ENCODE assay signal across 17 mouse cellular contexts in the genomic region with DNA sequence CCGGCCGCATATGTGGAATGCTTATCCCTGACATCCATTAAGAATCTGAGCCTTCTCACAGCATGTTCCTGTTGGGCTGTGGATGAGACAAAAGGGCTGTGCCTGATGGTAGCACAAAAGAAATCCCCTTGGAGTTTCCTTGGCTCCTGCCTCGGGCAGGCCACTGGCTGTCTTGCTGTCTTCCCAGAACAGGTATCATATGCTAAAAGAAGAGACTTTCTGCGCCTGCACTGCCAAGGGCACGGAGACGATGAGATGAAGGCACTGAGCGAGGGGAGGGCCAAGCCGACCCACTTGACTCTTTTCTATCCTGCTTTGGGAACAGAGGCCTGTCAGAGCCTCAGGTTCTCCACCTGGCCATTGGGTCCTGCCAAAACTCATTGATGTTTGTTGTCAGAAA.
DNase-seq lines count a peak whose midpoint lies in the region; ATAC-seq lines count a peak whose summit lies in the region.
"Had no signal": no experiment of that assay in that cellular context is flagged by ENCODE, and none has a peak within 500 bp of the region (broad histone marks: within the 10 kb centered on the region; RNA-seq: fewer than 3 reads in every experiment).

No protein-coding gene starts in this region.

- peaks cover 23% of the 10 kb centered on the region; the same call in 1 of the 2 replicates for H3K27me3 ChIP-seq in forebrain, embryonic 10.5 days (ENCODE audit: poor library complexity, severe bottlenecking)
- H3K27me3 ChIP-seq in forebrain, embryonic 13.5 days: no peaks in the 10 kb centered on the region
- H3K27me3 ChIP-seq in midbrain, embryonic 16.5 days (ENCODE audit: control insufficient read depth, insufficient read depth, low read depth, low read length): no peaks in the 10 kb centered on the region
- peaks cover 8% of the 10 kb centered on the region; the same call in 1 of the 2 replicates for H3K27me3 ChIP-seq in forebrain, embryonic 12.5 days
- H3K27me3 ChIP-seq: hindbrain, embryonic 12.5 days; liver, embryonic 15.5 days; neural tube, embryonic 12.5 days had no signal

- H3K27ac ChIP-seq in forebrain, embryonic 10.5 days: peak overlapping the region; percentile 51; the same call in 1 of the 2 replicates
- H3K27ac ChIP-seq in forebrain, embryonic 13.5 days: no peak overlapping the region
- H3K27ac ChIP-seq in midbrain, embryonic 16.5 days (ENCODE audit: low read length): no peak overlapping the region
- H3K27ac ChIP-seq in forebrain, embryonic 12.5 days: no peak overlapping the region
- H3K27ac ChIP-seq: liver, embryonic 15.5 days; neural tube, embryonic 12.5 days had no signal

- 74% methylated on average over 8 of the region's 8 CpGs for WGBS in forebrain, embryonic 10.5 days
- WGBS in forebrain, embryonic 13.5 days: 67% methylated on average over 8 of the region's 8 CpGs
- WGBS in midbrain, embryonic 16.5 days: 57% methylated on average over 8 of the region's 8 CpGs
- WGBS in forebrain, embryonic 12.5 days: 66% methylated on average over 8 of the region's 8 CpGs

- no peaks in the 10 kb centered on the region for H3K9me3 ChIP-seq in forebrain, embryonic 10.5 days
- no peaks in the 10 kb centered on the region for H3K9me3 ChIP-seq in forebrain, embryonic 13.5 days (replicated peaks)
- no peaks in the 10 kb centered on the region for H3K9me3 ChIP-seq in midbrain, embryonic 16.5 days (replicated peaks; ENCODE audit: control insufficient read depth, low read length, poor library complexity, severe bottlenecking)
- H3K9me3 ChIP-seq in forebrain, embryonic 12.5 days: no peaks in the 10 kb centered on the region
- H3K9me3 ChIP-seq: hindbrain, embryonic 12.5 days; limb, embryonic 10.5 days; liver, embryonic 15.5 days; neural tube, embryonic 12.5 days had no signal

- H3K9ac ChIP-seq in forebrain, embryonic 13.5 days: no peak overlapping the region
- no peak overlapping the region for H3K9ac ChIP-seq in midbrain, embryonic 16.5 days (ENCODE audit: low read depth, low read length)
- no peak overlapping the region for H3K9ac ChIP-seq in forebrain, embryonic 12.5 days
- H3K9ac ChIP-seq: hindbrain, embryonic 12.5 days; liver, embryonic 15.5 days; neural tube, embryonic 12.5 days had no signal

- DNase-seq in forebrain, embryonic 10.5 days (ENCODE audit: extremely low spot score, low spot score): no peak
- DNase-seq in ES-CJ7 (ENCODE audit: low read depth, low spot score): peak; percentile 48
- DNase-seq in cerebellum, adult 11-12 months: peak; percentile 68
- peak; percentile 41 to 45 for DNase-seq in cerebellum, postnatal 10 days
- no peak for DNase-seq in right cerebral cortex, postnatal 10 days (ENCODE audit: low spot score in 2 of 2)
- DNase-seq: kidney, adult 2 months; kidney, postnatal 10 days; liver; lung, postnatal 4 days; midbrain, embryonic 14.5 days had no signal

- H3K4me3 ChIP-seq in forebrain, embryonic 10.5 days: no peak overlapping the region
- H3K4me3 ChIP-seq in forebrain, embryonic 13.5 days: no peak overlapping the region
- no peak overlapping the region for H3K4me3 ChIP-seq in midbrain, embryonic 16.5 days (ENCODE audit: low read depth, low read length)
- H3K4me3 ChIP-seq in forebrain, embryonic 12.5 days (replicated peaks): no peak overlapping the region
- H3K4me3 ChIP-seq: hindbrain, embryonic 12.5 days; limb, embryonic 10.5 days; liver, embryonic 15.5 days; neural tube, embryonic 12.5 days had no signal

- H3K4me2 ChIP-seq in forebrain, embryonic 13.5 days: no peak overlapping the region
- H3K4me2 ChIP-seq in midbrain, embryonic 16.5 days (ENCODE audit: low read length): no peak overlapping the region
- H3K4me2 ChIP-seq in forebrain, embryonic 12.5 days: no peak overlapping the region
- H3K4me2 ChIP-seq: hindbrain, embryonic 12.5 days; liver, embryonic 15.5 days; neural tube, embryonic 12.5 days had no signal

- H3K36me3 ChIP-seq in forebrain, embryonic 10.5 days (replicated peaks): no peaks in the 10 kb centered on the region
- 0 out of 2 replicates have a peak, but pooled peaks cover 4% of the 10 kb centered on the region for H3K36me3 ChIP-seq in forebrain, embryonic 13.5 days (ENCODE audit: poor library complexity, severe bottlenecking)
- no peaks in the 10 kb centered on the region for H3K36me3 ChIP-seq in midbrain, embryonic 16.5 days (ENCODE audit: control insufficient read depth, insufficient read depth, low read length)
- H3K36me3 ChIP-seq in forebrain, embryonic 12.5 days (replicated peaks): no peaks in the 10 kb centered on the region
- H3K36me3 ChIP-seq: hindbrain, embryonic 12.5 days; limb, embryonic 10.5 days; liver, embryonic 15.5 days; neural tube, embryonic 12.5 days had no signal

- H3K4me1 ChIP-seq in forebrain, embryonic 10.5 days: peaks cover 33% of the 10 kb centered on the region
- H3K4me1 ChIP-seq in forebrain, embryonic 13.5 days: peaks cover 19% of the 10 kb centered on the region
- 0 out of 2 replicates have a peak, but pooled peaks cover 2% of the 10 kb centered on the region for H3K4me1 ChIP-seq in midbrain, embryonic 16.5 days (ENCODE audit: control insufficient read depth, insufficient read depth, low read length)
- peaks cover 22% of the 10 kb centered on the region for H3K4me1 ChIP-seq in forebrain, embryonic 12.5 days
- H3K4me1 ChIP-seq: liver, embryonic 15.5 days had no signal

- ATAC-seq in forebrain, embryonic 13.5 days: no peak
- ATAC-seq in midbrain, embryonic 16.5 days: no peak
- no peak for ATAC-seq in forebrain, embryonic 12.5 days (ENCODE audit: low FRiP score)

Comparison
In these comparisons a context has a peak if more than half of its experiments do, and no peak if none do; other contexts are left out.
1. DNase-seq: peak in ES-CJ7 (single experiment), cerebellum, adult 11-12 months (single experiment) and cerebellum, postnatal 10 days (2 of 2); none in forebrain, embryonic 10.5 days (single experiment) and right cerebral cortex, postnatal 10 days (0 of 2).